Mouse (Mus musculus) liver, adult 2 months (tissue): ENCODE results near the gene Mef2a. TPM values are rescaled to one million over a fixed set of nuclear protein-coding genes. Genes with fewer than 3 reads are reported as not detected.
A peak's percentile ranks its signal among the peaks of the same experiment; 100 is the strongest.

Experiments
- DNase-seq: peaks from one replicate; pipeline ENCODE4 v3.0.0-alpha.2; 2011; ENCODE audit warnings: low read depth, low spot score; ENCODE audit errors: extremely low read depth
- H3K27ac ChIP-seq: fragments of 200-500 bp; replicated peaks from 2 replicates; pipeline ENCODE4 v1.5.1; 2012; ENCODE audit warnings: low read depth, mild to moderate bottlenecking, control low read depth, inconsistent platforms, low read length; ENCODE audit not compliant: insufficient read depth
- H3K27me3 ChIP-seq: fragments of 200-500 bp; 2 replicates; pipeline ENCODE4 v1.6.1; 2012; ENCODE audit warnings: mild to moderate bottlenecking, moderate library complexity, low read length, inconsistent platforms; ENCODE audit not compliant: control insufficient read depth, insufficient read depth
- H3K36me3 ChIP-seq: fragments of 200-500 bp; 2 replicates; pipeline ENCODE4 v1.6.1; 2012; ENCODE audit warnings: low read length, inconsistent platforms; ENCODE audit not compliant: control insufficient read depth, insufficient read depth
- H3K4me1 ChIP-seq: fragments of 200-500 bp; 2 replicates; pipeline ENCODE4 v1.6.1; 2011; ENCODE audit warnings: low read length; ENCODE audit not compliant: control insufficient read depth, insufficient read depth
- H3K4me3 ChIP-seq: fragments of 200-500 bp; 2 replicates; pipeline ENCODE4 v1.5.1; 2011; ENCODE audit warnings: low read depth, mild to moderate bottlenecking, control low read depth, low read length, moderate library complexity; ENCODE audit not compliant: insufficient read depth
- H3K79me2 ChIP-seq: fragments of 200-500 bp; 2 replicates; pipeline ENCODE4 v1.6.1; 2012; ENCODE audit warnings: inconsistent platforms, mild to moderate bottlenecking, low read length, moderate library complexity; ENCODE audit not compliant: control insufficient read depth, insufficient read depth
- H3K9ac ChIP-seq: fragments of 200-500 bp; 2 replicates; pipeline ENCODE4 v1.6.1; 2012; ENCODE audit warnings: low read depth, mild to moderate bottlenecking, control low read depth, inconsistent platforms, low read length
- CTCF ChIP-seq: fragments of 200-500 bp; IDR thresholded peaks from 2 replicates; pipeline ENCODE4 v1.5.1; 2011; ENCODE audit warnings: low read depth, low read length, control low read depth
- POLR2A ChIP-seq: fragments of 200-500 bp; IDR thresholded peaks from 2 replicates; pipeline ENCODE4 v1.6.1; 2011; ENCODE audit warnings: low read length, control low read depth; ENCODE audit not compliant: insufficient read depth; ENCODE audit errors: extremely low read depth
- WGBS: fragments of 180-500 bp; shearing (Covaris S2); methylation state at CpG from one replicate; pipeline ENCODE4 v1.1.7; 2018; 5-methylcytosine and 5-hydroxymethylcytosine counted together
- polyA plus RNA-seq: library from polyadenylated mRNA; depleted of rRNA; stranded (reverse); fragments of >200 nt; gene quantifications from 2 replicates; pipeline ENCODE4 v1.2.3, GENCODE M21; 2012
- total RNA-seq: library from RNA; depleted of rRNA; stranded (reverse); fragments of >200 nt; gene quantifications from 2 replicates; pipeline ENCODE4 v1.2.3, GENCODE M21; 2014

Mef2a gene
- total and polyA plus RNA-seq, 2 experiments, result 12.0 to 24.8 TPM

GRCm38 (mm10) chr7:67259828-67260563 lies 112.7 kb downstream of the Mef2a start:
- Histone ChIP-seq H3K79me2 (no peaks in the 10 kb centered on the region; the same call in 1 of the 2 replicates), H3K36me3 (peaks cover 21% of the 10 kb centered on the region), H3K9ac (no peak overlapping the region), H3K4me1 (peaks cover 3% of the 10 kb centered on the region; the same call in 1 of the 2 replicates), H3K27ac (no peak overlapping the region), H3K4me3 (no peak overlapping the region), H3K27me3 (no peaks in the 10 kb centered on the region)
- TF ChIP-seq POLR2A (no peak), CTCF (no peak)
- peak; percentile 82 for DNase-seq
- WGBS, result 21% methylated on average over 4 of the region's 4 CpGs

GRCm38 (mm10) chr7:67246067-67246466 lies 126.6 kb downstream of the Mef2a start:
- no peak overlapping the region for H3K4me3 ChIP-seq
- DNase-seq, result no peak
- no peak for TF ChIP-seq CTCF
- no peak for TF ChIP-seq POLR2A
- H3K79me2 ChIP-seq, result no peaks in the 10 kb centered on the region
- H3K4me1 ChIP-seq, result peaks cover 5% of the 10 kb centered on the region
- H3K36me3 ChIP-seq, result peaks cover 9% of the 10 kb centered on the region; the same call in 1 of the 2 replicates
- H3K27ac ChIP-seq, result no peak overlapping the region
- no peak overlapping the region for H3K9ac ChIP-seq
- H3K27me3 ChIP-seq, result no peaks in the 10 kb centered on the region
- WGBS, result 66% methylated on average over 2 of the region's 2 CpGs

- no peak overlapping the region for H3K27ac ChIP-seq
- no peaks in the 10 kb centered on the region for H3K79me2 ChIP-seq
- peaks cover 5% of the 10 kb centered on the region; the same call in 1 of the 2 replicates for H3K36me3 ChIP-seq
- no peak overlapping the region for H3K9ac ChIP-seq
- WGBS, result 78% methylated on average over 1 of the region's 1 CpGs
- no peak for TF ChIP-seq POLR2A
- no peak for TF ChIP-seq CTCF
- H3K27me3 ChIP-seq, result no peaks in the 10 kb centered on the region
- peaks cover 5% of the 10 kb centered on the region for H3K4me1 ChIP-seq
- no peak for DNase-seq
- H3K4me3 ChIP-seq, result no peak overlapping the region
Measured at GRCm38 (mm10) chr7:67245255-67245654, 127.4 kb downstream of the Mef2a start.

GRCm38 (mm10) chr7:67243894-67244282 lies 128.8 kb downstream of the Mef2a start:
- Histone ChIP-seq H3K27me3 (no peaks in the 10 kb centered on the region), H3K4me3 (no peak overlapping the region), H3K36me3 (peaks cover 2% of the 10 kb centered on the region; the same call in 1 of the 2 replicates), H3K9ac (no peak overlapping the region), H3K79me2 (no peaks in the 10 kb centered on the region), H3K4me1 (peaks cover 5% of the 10 kb centered on the region), H3K27ac (no peak overlapping the region)
- DNase-seq, result no peak
- TF ChIP-seq POLR2A, result no peak
- no peak for TF ChIP-seq CTCF
- WGBS, result 59% methylated on average over 4 of the region's 4 CpGs

GRCm38 (mm10) chr7:67243121-67243893 lies 129.4 kb downstream of the Mef2a start:
- peaks cover 6% of the 10 kb centered on the region; the same call in 1 of the 2 replicates for H3K36me3 ChIP-seq
- H3K27me3 ChIP-seq, result no peaks in the 10 kb centered on the region
- 55% methylated on average over 2 of the region's 2 CpGs for WGBS
- H3K4me1 ChIP-seq, result peaks cover 5% of the 10 kb centered on the region
- no peaks in the 10 kb centered on the region for H3K79me2 ChIP-seq
- no peak overlapping the region for H3K27ac ChIP-seq
- H3K4me3 ChIP-seq, result no peak overlapping the region
- peak; percentile 42 for DNase-seq
- H3K9ac ChIP-seq, result no peak overlapping the region
- TF ChIP-seq CTCF (peak; percentile 30), POLR2A (no peak)
